Mouse (Mus musculus): ENCODE data around the gene Ell.
A peak's percentile ranks its signal among the peaks of the same experiment; 100 is the strongest.
"Not testable (repeated sequence)": the region's sequence is repeated elsewhere in the genome, so short reads cannot be mapped to it uniquely, and the experiment has no call there.

Gene Ell

GRCm38 (mm10) chr8:70564696-70565235 is 25.5 kb downstream of the Ell start:
- DNase-seq (ENCODE audit: low spot score): no peak

GRCm38 (mm10) chr8:70565561-70565960 is 26.3 kb downstream of the Ell start:
- peak; percentile 86 for DNase-seq (ENCODE audit: low spot score)

GRCm38 (mm10) chr8:70570360-70570759 is 31.1 kb downstream of the Ell start:
- no peak for DNase-seq (ENCODE audit: low spot score)

GRCm38 (mm10) chr8:70570990-70571389 is 31.7 kb downstream of the Ell start:
- DNase-seq (ENCODE audit: low spot score): no peak

GRCm38 (mm10) chr8:70574302-70574701 is 35.0 kb downstream of the Ell start:
- no peak for DNase-seq (ENCODE audit: low spot score)

GRCm38 (mm10) chr8:70574915-70575314 is 35.7 kb downstream of the Ell start:
- DNase-seq (ENCODE audit: low spot score): no peak

- DNase-seq (ENCODE audit: low spot score): no peak
These were observed 38.0 kb downstream of the Ell start for GRCm38 (mm10) chr8:70577207-70577606.

- no peak for DNase-seq (ENCODE audit: low spot score)
These were observed 44.5 kb downstream of the Ell start for GRCm38 (mm10) chr8:70583476-70584387.

GRCm38 (mm10) chr8:70584606-70585257 is 45.5 kb downstream of the Ell start:
- DNase-seq (ENCODE audit: low spot score): no peak

- DNase-seq (ENCODE audit: low spot score): no peak
These were observed 46.0 kb downstream of the Ell start for GRCm38 (mm10) chr8:70585258-70585652.

- not testable (repeated sequence) for DNase-seq (ENCODE audit: low spot score)
These were observed 48.7 kb downstream of the Ell start for GRCm38 (mm10) chr8:70587955-70588354.

- no peak for DNase-seq (ENCODE audit: low spot score)
These were observed 52.3 kb downstream of the Ell start for GRCm38 (mm10) chr8:70591569-70591968.

- peak; percentile 83 for DNase-seq (ENCODE audit: low spot score)
These were observed 53.9 kb downstream of the Ell start for GRCm38 (mm10) chr8:70593173-70593572.

- peak; percentile 93 for DNase-seq (ENCODE audit: low spot score)
These were observed 54.8 kb downstream of the Ell start, which contains the start of gene Isyna1 for GRCm38 (mm10) chr8:70593961-70594609. Gene Isyna1, plus strand, starts transcription at chr8:70594373.

- DNase-seq (ENCODE audit: low spot score): peak; percentile 75
These were observed 55.6 kb downstream of the Ell start for GRCm38 (mm10) chr8:70594621-70595564.

GRCm38 (mm10) chr8:70595811-70596210 is 56.6 kb downstream of the Ell start:
- no peak for DNase-seq (ENCODE audit: low spot score)

- DNase-seq (ENCODE audit: low spot score): no peak
These were observed 57.0 kb downstream of the Ell start for GRCm38 (mm10) chr8:70596216-70596615.

GRCm38 (mm10) chr8:70596775-70597416 is 57.6 kb downstream of the Ell start:
- no peak for DNase-seq (ENCODE audit: low spot score)

- no peak for DNase-seq (ENCODE audit: low spot score)
These were observed 58.4 kb downstream of the Ell start for GRCm38 (mm10) chr8:70597417-70598272.

GRCm38 (mm10) chr8:70598283-70598682 is 59.0 kb downstream of the Ell start:
- peak; percentile 81 for DNase-seq (ENCODE audit: low spot score)

Measured in testis, postnatal 14 days (tissue).